Mouse (Mus musculus): ENCODE measurements around the gene St5.

- TF ChIP-seq EP300 (IDR thresholded peaks at IDR 0.05; ENCODE audit: insufficient read depth, low read depth, low read length) = no peak
- TF ChIP-seq POLR2A (IDR thresholded peaks at IDR 0.05; ENCODE audit: insufficient read depth, low read length) = no peak
- TF ChIP-seq CTCF (IDR thresholded peaks at IDR 0.05; ENCODE audit: low read depth, low read length) = no peak
Observed at GRCm38 (mm10) chr7:109533129-109533528, 170.3 kb downstream of the St5 start.

Data from ES-Bruce4 (cell line).